12 mouse cellular contexts compared by ENCODE assay signal in genomic region chr11:44866476-44867149, GRCm38 (mm10).
DNase-seq lines count a peak whose midpoint lies in the region; ATAC-seq lines count a peak whose summit lies in the region.
"Had no signal": no experiment of that assay in that cellular context is flagged by ENCODE, and none has a peak within 500 bp of the region (broad histone marks: within the 10 kb centered on the region; RNA-seq: fewer than 3 reads in every experiment).

No protein-coding gene starts in this region.

- no peak overlapping the region for H3K4me3 ChIP-seq in midbrain, embryonic 10.5 days
- H3K4me3 ChIP-seq in midbrain, embryonic 11.5 days (ENCODE audit: low read depth, low read length): no peak overlapping the region
- no peak overlapping the region for H3K4me3 ChIP-seq in heart, embryonic 13.5 days
- H3K4me3 ChIP-seq: lung, embryonic 15.5 days; neural tube, embryonic 12.5 days had no signal

- WGBS in midbrain, embryonic 10.5 days: 78% methylated on average over 14 of the region's 14 CpGs
- 72% methylated on average over 14 of the region's 14 CpGs for WGBS in midbrain, embryonic 11.5 days
- 29% methylated on average over 14 of the region's 14 CpGs for WGBS in heart, embryonic 13.5 days

- ATAC-seq in midbrain, embryonic 11.5 days (ENCODE audit: low FRiP score): no peak
- ATAC-seq in heart, embryonic 13.5 days (ENCODE audit: extremely low read depth, insufficient number of reproducible peaks, low FRiP score, low TSS enrichment): no peak

- H3K4me1 ChIP-seq in midbrain, embryonic 10.5 days: peaks cover 12% of the 10 kb centered on the region; the same call in 1 of the 2 replicates
- no peaks in the 10 kb centered on the region; the same call in 1 of the 2 replicates for H3K4me1 ChIP-seq in midbrain, embryonic 11.5 days (ENCODE audit: control insufficient read depth, insufficient read depth, low read length)
- peaks cover 35% of the 10 kb centered on the region for H3K4me1 ChIP-seq in heart, embryonic 13.5 days
- H3K4me1 ChIP-seq: lung, embryonic 15.5 days had no signal

- H3K36me3 ChIP-seq in midbrain, embryonic 10.5 days: no peaks in the 10 kb centered on the region
- no peaks in the 10 kb centered on the region for H3K36me3 ChIP-seq in midbrain, embryonic 11.5 days (ENCODE audit: control insufficient read depth, insufficient read depth, low read length)
- H3K36me3 ChIP-seq in heart, embryonic 13.5 days: no peaks in the 10 kb centered on the region
- H3K36me3 ChIP-seq: lung, embryonic 15.5 days; neural tube, embryonic 12.5 days had no signal

- H3K27ac ChIP-seq in midbrain, embryonic 10.5 days (replicated peaks): peak overlapping the region; percentile 59
- no peak overlapping the region for H3K27ac ChIP-seq in midbrain, embryonic 11.5 days (ENCODE audit: low read depth, low read length)
- H3K27ac ChIP-seq in heart, embryonic 13.5 days (replicated peaks): peak overlapping the region; percentile 37; the same call in 1 of the 2 replicates
- H3K27ac ChIP-seq: lung, embryonic 15.5 days; neural tube, embryonic 12.5 days had no signal

- no peaks in the 10 kb centered on the region for H3K27me3 ChIP-seq in midbrain, embryonic 10.5 days (ENCODE audit: low read depth, poor library complexity, severe bottlenecking)
- no peaks in the 10 kb centered on the region for H3K27me3 ChIP-seq in midbrain, embryonic 11.5 days (ENCODE audit: control insufficient read depth, insufficient read depth, low read length)
- H3K27me3 ChIP-seq in heart, embryonic 13.5 days (replicated peaks): no peaks in the 10 kb centered on the region
- H3K27me3 ChIP-seq: lung, embryonic 15.5 days; neural tube, embryonic 12.5 days had no signal

- no peak for DNase-seq in midbrain, embryonic 10.5 days (ENCODE audit: low spot score)
- no peak for DNase-seq in midbrain, embryonic 11.5 days (ENCODE audit: low spot score, missing footprints)
- peak; percentile 75 to 81 for DNase-seq in cerebellum, postnatal 25 days
- DNase-seq in lung, postnatal 14 days: peak; percentile 17
- no peak for DNase-seq in thymus, adult 18-20 months
- no peak for DNase-seq in urinary bladder, postnatal 4 days (ENCODE audit: low spot score in 2 of 2)
- DNase-seq in urinary bladder, postnatal 25 days (ENCODE audit: low spot score): no peak
- DNase-seq: kidney, adult 18-20 months; thymus, postnatal 4 days had no signal

- no peaks in the 10 kb centered on the region for H3K9me3 ChIP-seq in midbrain, embryonic 10.5 days (replicated peaks)
- H3K9me3 ChIP-seq in midbrain, embryonic 11.5 days (ENCODE audit: control insufficient read depth, low read length): no peaks in the 10 kb centered on the region
- H3K9me3 ChIP-seq in heart, embryonic 13.5 days: no peaks in the 10 kb centered on the region
- H3K9me3 ChIP-seq: lung, embryonic 15.5 days; neural tube, embryonic 12.5 days had no signal

- no peak overlapping the region for H3K4me2 ChIP-seq in midbrain, embryonic 11.5 days
- H3K4me2 ChIP-seq in heart, embryonic 13.5 days: peak overlapping the region; percentile 29
- H3K4me2 ChIP-seq: lung, embryonic 15.5 days; neural tube, embryonic 12.5 days had no signal

- no peak overlapping the region for H3K9ac ChIP-seq in midbrain, embryonic 11.5 days (ENCODE audit: low read length)
- no peak overlapping the region for H3K9ac ChIP-seq in heart, embryonic 13.5 days
- H3K9ac ChIP-seq: lung, embryonic 15.5 days; neural tube, embryonic 12.5 days had no signal

Comparison
In these comparisons a context has a peak if more than half of its experiments do, and no peak if none do; other contexts are left out.
1. DNase-seq: peak in cerebellum, postnatal 25 days (2 of 2) and lung, postnatal 14 days (single experiment); none in midbrain, embryonic 10.5 days (single experiment), midbrain, embryonic 11.5 days (single experiment), thymus, adult 18-20 months (0 of 2), urinary bladder, postnatal 4 days (0 of 2) and urinary bladder, postnatal 25 days (single experiment).